Mouse (Mus musculus) T-helper 1 cell (primary cell): ENCODE measurements at regions not wholly inside any gene's neighbourhood (a gene's known extent, or its start where the extent isn't known, plus 50 kb on each side); places are given as distances from the start of the nearest gene placed in this dataset.

Source experiments
- in situ Hi-C: fragments of 300-600 bp; cut with MboI, MseI; formaldehyde crosslinking; loops from one replicate; pipeline ENCODE4 v1.15.1; 2025; ENCODE audit warnings: high pct_unique_total_duplicates

DNA sequence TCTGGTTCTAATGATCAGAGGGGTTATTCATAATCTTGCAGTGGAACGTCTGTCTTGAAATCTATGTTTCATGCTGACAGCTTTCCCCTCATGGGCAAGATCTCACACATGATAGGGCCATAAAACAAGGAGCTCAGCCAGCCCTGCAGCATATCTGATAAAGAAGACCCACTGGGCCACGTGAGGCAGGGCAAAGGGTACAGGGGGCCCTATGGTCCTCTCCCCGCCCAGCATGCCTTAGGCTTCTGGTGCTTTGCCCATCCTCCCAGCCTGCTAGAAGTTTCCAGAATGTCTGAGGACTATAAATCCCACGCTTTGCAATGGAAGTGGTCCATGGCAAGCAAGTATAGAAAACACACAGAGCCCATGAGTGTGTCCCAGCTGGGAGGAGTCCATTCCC lies 110.9 kb upstream of the Sdk2 start:
- in situ Hi-C loops, result no loop called here

- in situ Hi-C loops, result no loop called here
These were observed 110.4 kb upstream of the Sdk2 start for GRCm38 (mm10) chr11:114177281-114177680.

DNA sequence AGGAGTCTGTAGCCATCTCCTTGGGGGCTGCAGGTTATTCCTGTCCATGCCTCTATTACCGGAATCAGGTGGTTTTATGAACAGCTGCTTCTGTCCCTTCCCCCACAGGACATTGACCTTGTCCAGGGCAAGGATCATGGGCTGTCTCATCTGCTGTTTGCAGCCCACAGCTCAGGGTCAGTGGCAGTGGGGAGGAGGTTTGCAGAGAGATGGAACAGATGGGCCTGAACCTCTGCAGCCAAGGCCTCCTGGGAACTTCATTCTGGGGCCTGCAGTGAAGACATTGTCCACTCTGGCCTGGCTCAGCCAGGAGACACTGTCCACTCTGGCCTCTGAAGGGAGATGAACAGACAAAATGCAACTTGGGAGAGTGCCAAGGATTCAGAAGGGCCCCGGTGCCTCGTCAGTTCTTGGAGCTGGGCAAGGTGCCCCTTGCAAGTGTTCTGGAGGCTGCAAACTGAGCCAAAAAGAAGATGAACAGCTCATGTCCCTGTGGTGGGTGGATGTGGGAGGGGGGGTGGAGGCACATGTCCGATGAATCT lies 109.9 kb upstream of the Sdk2 start:
- in situ Hi-C loops, result no loop called here

- in situ Hi-C loops, result no loop called here
These were observed 108.7 kb upstream of the Sdk2 start for GRCm38 (mm10) chr11:114175437-114176131.

DNA sequence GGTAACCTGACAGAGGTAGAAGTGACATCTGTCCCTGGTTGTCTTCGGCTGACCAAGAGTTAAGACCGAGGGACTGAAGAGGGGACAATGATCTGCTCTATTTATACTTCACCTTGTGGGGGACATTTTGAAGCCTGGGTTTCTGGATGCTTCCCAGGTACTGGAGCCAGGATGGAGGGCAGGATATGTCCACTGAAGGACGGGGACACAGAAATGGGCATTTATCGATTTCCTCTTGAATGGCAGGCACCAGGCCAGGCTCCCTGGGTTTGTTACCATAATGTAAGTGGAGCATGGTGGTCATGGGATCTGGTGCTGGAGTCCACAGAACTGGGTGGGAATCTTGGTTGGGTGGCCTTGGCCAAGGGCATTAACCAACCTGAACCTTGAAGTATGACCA lies 108.0 kb upstream of the Sdk2 start:
- in situ Hi-C loops, result no loop called here

DNA sequence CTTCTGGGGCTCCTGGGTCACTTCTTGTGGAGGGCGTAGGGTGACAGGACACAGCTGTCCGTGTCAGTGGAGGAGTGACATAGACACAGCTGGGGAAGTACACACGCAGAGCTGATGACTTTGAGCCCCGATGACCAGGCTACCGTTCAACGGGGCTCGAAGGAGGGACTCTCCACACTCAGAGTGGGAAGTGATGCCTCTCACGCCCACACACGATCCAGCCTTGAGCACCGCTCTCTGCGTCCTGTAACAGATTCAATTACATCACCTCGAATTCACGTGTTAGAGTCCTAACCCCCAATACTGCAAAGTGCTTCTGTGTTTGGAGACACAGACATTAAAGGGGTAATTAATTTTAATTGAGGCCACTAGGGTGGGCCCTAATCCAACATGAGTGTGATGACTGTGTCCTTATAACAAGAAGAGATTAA lies 101.4 kb upstream of the Sdk2 start:
- in situ Hi-C loops, result no loop called here

GRCm38 (mm10) chr11:114165656-114166362 lies 99.0 kb upstream of the Sdk2 start:
- in situ Hi-C loops, result no loop called here

DNA sequence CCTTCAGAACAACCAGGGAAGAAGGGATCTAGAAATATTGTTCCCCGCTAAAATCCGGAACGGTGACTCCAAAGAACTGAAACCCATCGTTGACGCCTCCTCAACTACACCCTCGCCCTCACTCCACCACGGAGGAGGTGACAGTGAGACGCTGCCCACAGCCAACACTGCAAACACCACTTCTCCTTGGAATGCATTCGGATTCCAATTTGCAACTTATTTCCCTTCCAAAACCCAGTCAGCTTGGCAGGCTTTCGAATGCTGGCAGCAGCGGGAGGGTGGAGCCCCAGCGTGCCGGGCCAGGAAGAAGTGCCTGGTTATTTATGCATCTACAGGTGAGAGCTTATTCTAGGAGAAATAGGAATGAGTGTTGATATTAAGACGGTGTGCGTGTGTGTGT lies 85.9 kb upstream of the Sdk2 start:
- in situ Hi-C loops, result no loop called here

- in situ Hi-C loops, result no loop called here
These were observed 79.5 kb upstream of the Sdk2 start for GRCm38 (mm10) chr11:114146334-114146733.

DNA sequence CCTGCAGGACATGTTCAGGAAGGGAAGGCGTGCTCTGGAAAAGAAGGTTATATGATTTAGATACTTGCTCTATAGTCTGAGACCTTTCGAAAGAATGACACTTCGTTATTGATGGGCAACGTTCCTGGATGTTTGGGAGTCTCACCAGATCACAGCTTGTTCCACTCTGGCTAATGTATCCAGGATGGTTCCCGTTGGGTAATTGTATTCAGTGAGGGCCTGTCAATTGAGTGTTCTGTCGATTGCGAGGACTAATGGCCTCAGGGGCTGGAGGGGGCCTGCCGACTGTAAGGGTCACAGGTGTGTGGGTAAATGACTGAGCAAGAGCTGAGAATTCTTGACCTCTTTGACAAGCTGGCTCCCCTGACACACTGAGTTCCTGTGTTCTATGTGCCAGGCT lies 62.4 kb upstream of the Sdk2 start:
- in situ Hi-C loops, result no loop called here

DNA sequence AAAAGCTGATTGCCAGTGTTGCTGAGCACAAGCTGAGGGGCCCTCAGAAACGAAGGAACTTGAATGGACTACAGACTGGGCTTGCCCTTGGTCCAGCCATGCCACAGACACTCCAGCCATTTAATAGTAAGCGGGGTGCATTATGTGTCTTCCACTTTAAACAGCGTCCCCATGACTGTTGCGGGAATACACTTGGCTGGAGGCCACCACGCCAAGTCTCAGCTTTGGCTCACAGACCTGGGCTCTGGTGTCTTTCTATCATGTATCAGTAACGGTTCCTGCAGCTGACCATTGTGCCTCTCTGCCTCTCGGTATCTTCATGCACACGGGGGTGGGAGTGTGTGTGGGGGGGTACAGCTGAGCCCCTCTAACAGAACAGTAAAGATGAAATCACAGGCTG lies 62.0 kb upstream of the Sdk2 start:
- in situ Hi-C loops, result no loop called here

GRCm38 (mm10) chr11:114127426-114127825 lies 60.6 kb upstream of the Sdk2 start:
- in situ Hi-C loops, result no loop called here

GRCm38 (mm10) chr11:114122175-114122574 lies 55.3 kb upstream of the Sdk2 start:
- in situ Hi-C loops, result no loop called here

DNA sequence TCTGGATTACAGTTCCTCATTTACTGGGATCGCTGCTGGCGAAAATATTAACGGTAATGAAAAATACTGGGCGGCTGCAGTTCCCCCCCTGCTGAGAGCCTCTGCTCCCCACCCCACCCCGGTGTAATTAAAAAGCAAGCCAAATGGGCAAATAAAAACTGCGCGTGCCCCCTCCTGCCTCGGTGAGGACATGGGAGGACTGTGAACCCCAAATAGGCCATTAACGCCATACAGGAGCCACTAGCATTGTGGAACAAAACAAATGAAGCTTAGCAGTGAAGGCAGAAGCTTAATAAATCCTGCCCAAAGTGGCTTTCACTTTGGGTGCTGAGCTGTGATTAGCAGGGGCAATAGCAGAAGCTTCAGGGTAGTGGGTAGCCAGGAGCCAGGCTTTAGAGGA lies 52.3 kb upstream of the Sdk2 start:
- in situ Hi-C loops, result no loop called here
